Mouse (Mus musculus): ENCODE results near the gene Ncam1. TPM values are rescaled to one million over a fixed set of nuclear protein-coding genes. Genes with fewer than 3 reads are reported as not detected.

The Ncam1 gene
- polyA plus RNA-seq, 1 experiment: 3.2 TPM

GRCm38 (mm10) chr9:49637955-49638354, 160.8 kb downstream of the Ncam1 start:
- Histone ChIP-seq H3K4me3 (ENCODE audit: insufficient read depth, low read depth, low read length) (no peak overlapping the region), H3K27me3 (replicated peaks; ENCODE audit: control insufficient read depth, insufficient read depth, low read length) (no peaks in the 10 kb centered on the region; the same call in 1 of the 2 replicates), H3K27ac (ENCODE audit: insufficient read depth, low read depth, low read length) (no peak overlapping the region), H3K36me3 (ENCODE audit: control insufficient read depth, insufficient read depth, low read length) (no peaks in the 10 kb centered on the region), H3K4me1 (ENCODE audit: control insufficient read depth, insufficient read depth, low read length) (no peaks in the 10 kb centered on the region)
- DNase-seq: no peak
- TF ChIP-seq CTCF (conservative IDR thresholded peaks at IDR 0.05; ENCODE audit: insufficient read depth, insufficient read length, low read depth, low read length) (no peak), POLR2A (IDR thresholded peaks at IDR 0.05; ENCODE audit: low read depth, low read length) (no peak)

- 83% methylated on average over 11 of the region's 11 CpGs for whole genome bisulfite sequencing
- TF ChIP-seq CTCF (conservative IDR thresholded peaks at IDR 0.05; ENCODE audit: insufficient read depth, insufficient read length, low read depth, low read length) (no peak), POLR2A (IDR thresholded peaks at IDR 0.05; ENCODE audit: low read depth, low read length) (no peak)
Measured at GRCm38 (mm10) chr9:49635668-49636326, 162.9 kb downstream of the Ncam1 start.

GRCm38 (mm10) chr9:49632591-49632990, 166.1 kb downstream of the Ncam1 start:
- no peaks in the 10 kb centered on the region for H3K36me3 ChIP-seq (ENCODE audit: control insufficient read depth, insufficient read depth, low read length)
- no peaks in the 10 kb centered on the region; the same call in 1 of the 2 replicates for H3K27me3 ChIP-seq (replicated peaks; ENCODE audit: control insufficient read depth, insufficient read depth, low read length)
- TF ChIP-seq POLR2A (IDR thresholded peaks at IDR 0.05; ENCODE audit: low read depth, low read length) (no peak), CTCF (conservative IDR thresholded peaks at IDR 0.05; ENCODE audit: insufficient read depth, insufficient read length, low read depth, low read length) (no peak)
- no peak overlapping the region for H3K27ac ChIP-seq (ENCODE audit: insufficient read depth, low read depth, low read length)
- H3K4me3 ChIP-seq (ENCODE audit: insufficient read depth, low read depth, low read length): no peak overlapping the region
- H3K4me1 ChIP-seq (ENCODE audit: control insufficient read depth, insufficient read depth, low read length): no peaks in the 10 kb centered on the region
- 84% methylated on average over 2 of the region's 2 CpGs for WGBS
- DNase-seq: no peak

More at GRCm38 (mm10) chr9:49635668-49636326, 162.9 kb downstream of the Ncam1 start:
- Histone ChIP-seq H3K4me3 (ENCODE audit: insufficient read depth, low read depth, low read length) (no peak overlapping the region), H3K36me3 (ENCODE audit: control insufficient read depth, insufficient read depth, low read length) (no peaks in the 10 kb centered on the region), H3K4me1 (ENCODE audit: control insufficient read depth, insufficient read depth, low read length) (no peaks in the 10 kb centered on the region), H3K27me3 (replicated peaks; ENCODE audit: control insufficient read depth, insufficient read depth, low read length) (no peaks in the 10 kb centered on the region; the same call in 1 of the 2 replicates), H3K27ac (ENCODE audit: insufficient read depth, low read depth, low read length) (no peak overlapping the region)
- DNase-seq: no peak

- Histone ChIP-seq H3K4me3 (ENCODE audit: insufficient read depth, low read depth, low read length) (no peak overlapping the region), H3K27ac (ENCODE audit: insufficient read depth, low read depth, low read length) (no peak overlapping the region), H3K36me3 (ENCODE audit: control insufficient read depth, insufficient read depth, low read length) (no peaks in the 10 kb centered on the region), H3K27me3 (replicated peaks; ENCODE audit: control insufficient read depth, insufficient read depth, low read length) (no peaks in the 10 kb centered on the region; the same call in 1 of the 2 replicates), H3K4me1 (ENCODE audit: control insufficient read depth, insufficient read depth, low read length) (no peaks in the 10 kb centered on the region)
- WGBS: 86% methylated on average over 2 of the region's 2 CpGs
- DNase-seq: no peak
- TF ChIP-seq POLR2A (IDR thresholded peaks at IDR 0.05; ENCODE audit: low read depth, low read length): no peak
- TF ChIP-seq CTCF (conservative IDR thresholded peaks at IDR 0.05; ENCODE audit: insufficient read depth, insufficient read length, low read depth, low read length): no peak
Measured at GRCm38 (mm10) chr9:49630336-49630735, 168.4 kb downstream of the Ncam1 start.

GRCm38 (mm10) chr9:49624910-49625309, 173.8 kb downstream of the Ncam1 start:
- Histone ChIP-seq H3K4me1 (ENCODE audit: control insufficient read depth, insufficient read depth, low read length) (no peaks in the 10 kb centered on the region), H3K27ac (ENCODE audit: insufficient read depth, low read depth, low read length) (no peak overlapping the region), H3K36me3 (ENCODE audit: control insufficient read depth, insufficient read depth, low read length) (no peaks in the 10 kb centered on the region), H3K27me3 (replicated peaks; ENCODE audit: control insufficient read depth, insufficient read depth, low read length) (no peaks in the 10 kb centered on the region), H3K4me3 (ENCODE audit: insufficient read depth, low read depth, low read length) (no peak overlapping the region)
- no peak for TF ChIP-seq POLR2A (IDR thresholded peaks at IDR 0.05; ENCODE audit: low read depth, low read length)
- TF ChIP-seq CTCF (conservative IDR thresholded peaks at IDR 0.05; ENCODE audit: insufficient read depth, insufficient read length, low read depth, low read length): no peak
- no peak for DNase-seq
- 83% methylated on average over 6 of the region's 6 CpGs for WGBS

- Histone ChIP-seq H3K4me1 (ENCODE audit: control insufficient read depth, insufficient read depth, low read length) (no peaks in the 10 kb centered on the region), H3K36me3 (ENCODE audit: control insufficient read depth, insufficient read depth, low read length) (no peaks in the 10 kb centered on the region), H3K27ac (ENCODE audit: insufficient read depth, low read depth, low read length) (no peak overlapping the region), H3K27me3 (replicated peaks; ENCODE audit: control insufficient read depth, insufficient read depth, low read length) (no peaks in the 10 kb centered on the region), H3K4me3 (ENCODE audit: insufficient read depth, low read depth, low read length) (no peak overlapping the region)
- DNase-seq: no peak
- WGBS: 79% methylated on average over 3 of the region's 3 CpGs
- TF ChIP-seq CTCF (conservative IDR thresholded peaks at IDR 0.05; ENCODE audit: insufficient read depth, insufficient read length, low read depth, low read length): no peak
- TF ChIP-seq POLR2A (IDR thresholded peaks at IDR 0.05; ENCODE audit: low read depth, low read length): no peak
Measured at GRCm38 (mm10) chr9:49623934-49624505, 174.7 kb downstream of the Ncam1 start.

- Histone ChIP-seq H3K36me3 (ENCODE audit: control insufficient read depth, insufficient read depth, low read length) (no peaks in the 10 kb centered on the region), H3K4me3 (ENCODE audit: insufficient read depth, low read depth, low read length) (no peak overlapping the region), H3K4me1 (ENCODE audit: control insufficient read depth, insufficient read depth, low read length) (no peaks in the 10 kb centered on the region), H3K27me3 (replicated peaks; ENCODE audit: control insufficient read depth, insufficient read depth, low read length) (no peaks in the 10 kb centered on the region), H3K27ac (ENCODE audit: insufficient read depth, low read depth, low read length) (no peak overlapping the region)
- WGBS: 81% methylated on average over 9 of the region's 9 CpGs
- no peak for DNase-seq
- TF ChIP-seq POLR2A (IDR thresholded peaks at IDR 0.05; ENCODE audit: low read depth, low read length): no peak
Measured at GRCm38 (mm10) chr9:49622928-49623676, 175.6 kb downstream of the Ncam1 start.
